Mouse (Mus musculus) erythroid progenitor cell, adult 5-6 weeks (primary cell): ENCODE results near the gene Polr2e. TPM values are rescaled to one million over a fixed set of nuclear protein-coding genes. Genes with fewer than 3 reads are reported as not detected.
"Not testable (repeated sequence)": the region's sequence is repeated elsewhere in the genome, so short reads cannot be mapped to it uniquely, and the experiment has no call there.

Source experiments
- ATAC-seq: replicated peaks from 2 replicates; pipeline ENCODE4 v1.8.0; 2016; ENCODE audit warnings: moderate number of reproducible peaks, mild to moderate bottlenecking, moderate TSS enrichment, inconsistent platforms; ENCODE audit not compliant: poor library complexity, low FRiP score, severe bottlenecking
- total RNA-seq, 2 experiments: library from RNA; stranded (forward) in 1 of 2; stranded (reverse) in 1 of 2; fragments of 150-400 nt in 1 of 2; fragments of 186-747, 209-891 nt in 1 of 2; gene quantifications; 2 replicates each; pipeline versions ENCODE4 v1.2.3 to v1.2.4; 2015 to 2017; ENCODE audit warnings: low replicate concordance in 2 of 2

Gene Polr2e
- total RNA-seq, 2 experiments from 2014 or later = 20.5 to 28.4 TPM

DNA sequence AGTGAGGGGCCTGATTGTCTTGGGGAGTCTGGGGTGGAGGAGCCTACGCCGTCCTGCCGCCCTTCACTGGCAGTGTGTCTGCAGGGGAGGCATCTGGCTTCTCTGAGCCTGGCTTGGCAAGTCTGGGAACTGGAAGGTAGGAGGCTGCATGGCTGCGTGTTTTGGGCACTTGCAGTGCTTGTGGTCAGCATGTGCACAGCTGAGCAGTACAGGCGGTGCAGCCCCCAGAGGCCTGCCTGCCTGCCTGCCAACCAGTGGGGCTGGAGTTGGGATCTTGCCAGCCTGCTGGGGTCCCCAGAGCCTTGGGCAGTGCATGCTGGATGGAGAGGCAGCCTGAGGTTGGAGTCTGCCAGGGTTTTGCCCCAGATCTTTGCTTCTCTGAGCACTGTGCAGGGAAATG lies 23.5 kb upstream of the Polr2e start:
- no peak for ATAC-seq

DNA sequence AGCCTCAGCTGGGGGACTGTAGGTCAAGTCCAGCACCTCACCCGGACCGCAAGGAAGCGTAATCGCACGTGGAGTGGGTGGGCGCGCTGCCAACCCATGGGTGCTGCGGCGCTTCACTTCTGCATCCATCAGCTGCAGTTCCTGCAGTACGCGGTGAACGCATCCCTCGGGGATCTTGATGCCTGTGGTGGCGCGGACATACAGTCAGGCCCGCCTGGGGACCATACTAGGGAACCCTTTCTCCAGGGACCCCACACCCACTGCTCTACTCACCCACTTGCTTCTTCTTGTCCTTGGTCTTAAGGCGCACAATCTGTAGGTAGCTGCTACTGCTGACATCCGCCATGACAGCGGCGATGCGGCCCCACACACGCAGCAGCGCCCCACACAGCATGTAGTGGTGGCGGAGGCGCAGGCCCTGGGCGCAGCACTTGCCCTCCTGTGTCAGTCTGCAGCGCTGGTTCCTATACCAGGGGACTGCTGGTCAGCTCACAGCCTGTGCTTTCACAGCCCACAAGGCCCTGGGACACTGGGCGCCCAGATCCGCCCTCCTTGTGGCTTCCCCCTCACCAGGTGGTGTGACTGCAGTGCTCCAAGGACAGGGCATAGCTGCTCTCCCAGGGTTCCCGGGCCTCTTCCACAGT lies 18.2 kb upstream of the Polr2e start:
- no peak for ATAC-seq

DNA sequence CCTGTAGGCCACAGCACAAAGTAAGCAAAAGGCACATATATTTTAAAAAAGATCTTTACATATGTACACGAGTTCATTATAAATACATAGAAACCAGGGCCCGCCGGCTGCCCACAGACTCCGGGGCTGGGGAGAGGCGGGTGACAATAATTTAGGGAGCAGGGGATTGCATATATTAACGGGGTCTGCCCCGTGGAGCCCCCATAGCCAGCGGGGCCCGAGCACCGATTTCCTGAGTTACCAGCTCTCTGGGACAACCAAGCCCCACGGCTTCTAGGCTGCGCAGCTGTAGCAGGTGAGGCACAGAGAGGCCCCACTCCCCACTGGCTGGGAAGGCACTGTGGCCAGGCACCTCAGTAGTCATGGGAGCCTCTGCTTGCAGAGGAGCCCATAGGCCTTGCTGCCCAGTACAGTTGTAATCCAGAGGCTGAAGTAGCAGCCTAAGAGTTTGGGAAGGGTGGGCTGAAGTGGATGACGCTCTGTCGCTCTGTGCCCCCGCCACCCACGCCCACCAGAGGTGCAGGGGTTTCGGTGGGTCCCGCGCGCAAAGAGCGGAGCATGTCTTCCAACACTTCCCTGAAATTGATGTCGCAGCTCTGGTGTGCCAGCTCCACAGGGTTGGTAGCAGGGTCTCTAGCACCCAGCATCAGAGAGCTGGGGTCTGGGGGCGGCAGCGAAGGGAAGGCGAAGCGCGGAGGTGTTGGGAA lies 17.5 kb upstream of the Polr2e start:
- ATAC-seq = no peak

DNA sequence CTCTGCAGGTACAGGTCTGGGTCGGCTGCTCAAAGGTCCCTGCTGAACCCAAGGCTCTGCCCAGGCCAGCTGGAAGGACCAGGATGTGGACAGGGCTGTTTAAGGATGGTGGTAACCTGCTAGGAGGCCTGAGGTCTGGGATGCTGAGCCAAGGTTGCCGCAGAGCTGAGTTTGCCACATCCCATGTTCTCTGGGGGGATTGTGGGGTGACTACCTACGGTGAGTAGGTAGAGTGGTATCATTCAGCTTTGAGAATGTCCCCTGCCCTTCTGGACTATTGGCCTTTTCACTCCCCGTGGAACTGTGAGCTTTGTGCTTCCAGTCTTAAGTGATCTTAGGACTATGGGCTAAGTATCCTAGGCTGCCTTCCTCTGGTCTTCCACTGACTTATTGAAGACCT lies 16.9 kb upstream of the Polr2e start:
- ATAC-seq = no peak

DNA sequence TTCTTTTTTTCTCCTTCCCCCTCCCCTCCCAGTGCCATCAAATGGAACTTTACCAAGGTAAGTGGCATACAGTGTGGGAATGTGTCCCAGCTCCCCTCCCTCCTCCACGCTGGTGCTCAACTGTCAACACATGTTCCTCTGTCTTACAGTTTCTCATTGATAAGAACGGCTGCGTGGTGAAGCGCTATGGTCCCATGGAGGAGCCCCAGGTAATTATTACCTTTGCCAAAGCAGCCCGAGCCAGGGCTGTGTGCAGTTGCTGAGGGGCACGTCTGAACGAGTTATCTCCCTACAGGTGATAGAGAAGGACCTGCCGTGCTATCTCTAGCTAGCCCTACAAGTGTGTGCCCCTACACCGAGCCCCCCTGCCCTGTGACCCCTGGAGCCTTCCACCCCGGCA lies 16.3 kb upstream of the Polr2e start:
- ATAC-seq = no peak

DNA sequence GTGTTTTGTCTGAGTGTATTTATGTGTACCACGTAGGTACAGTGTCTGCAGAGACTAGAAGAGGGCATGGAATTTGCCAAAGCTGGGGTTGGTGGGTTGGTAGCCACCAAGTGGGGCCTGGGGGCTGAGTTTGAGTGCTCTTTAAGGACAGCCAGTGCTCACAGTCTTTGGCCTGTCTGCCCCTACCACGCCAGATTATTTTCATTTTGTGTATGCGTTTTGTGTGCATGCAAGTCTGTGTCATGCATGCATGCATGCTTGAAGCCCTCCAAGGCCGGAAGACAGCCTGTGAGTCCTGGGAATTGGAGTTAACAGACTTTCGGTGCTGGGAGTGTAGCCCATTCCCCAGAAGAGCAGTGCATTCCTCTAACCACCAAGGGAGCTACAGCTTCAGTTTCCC lies 15.8 kb upstream of the Polr2e start:
- ATAC-seq = no peak

DNA sequence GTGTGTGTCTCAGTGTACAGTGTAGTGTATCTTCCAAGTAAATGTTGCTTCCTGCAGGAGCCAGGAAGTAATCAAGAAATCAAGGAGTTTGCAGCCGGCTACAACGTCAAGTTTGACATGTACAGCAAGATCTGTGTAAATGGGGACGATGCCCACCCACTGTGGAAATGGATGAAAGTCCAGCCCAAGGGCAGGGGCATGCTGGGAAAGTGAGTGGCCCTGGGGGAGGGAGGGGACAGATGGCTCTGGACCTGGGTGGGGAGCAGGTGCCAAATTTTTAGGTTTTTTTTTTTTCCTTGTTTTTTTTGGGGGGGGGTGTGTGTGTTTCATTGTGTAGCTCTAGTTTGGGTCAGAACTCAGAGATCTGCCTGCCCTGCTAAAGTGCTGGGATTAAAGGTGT lies 15.3 kb upstream of the Polr2e start:
- not testable (repeated sequence) for ATAC-seq

DNA sequence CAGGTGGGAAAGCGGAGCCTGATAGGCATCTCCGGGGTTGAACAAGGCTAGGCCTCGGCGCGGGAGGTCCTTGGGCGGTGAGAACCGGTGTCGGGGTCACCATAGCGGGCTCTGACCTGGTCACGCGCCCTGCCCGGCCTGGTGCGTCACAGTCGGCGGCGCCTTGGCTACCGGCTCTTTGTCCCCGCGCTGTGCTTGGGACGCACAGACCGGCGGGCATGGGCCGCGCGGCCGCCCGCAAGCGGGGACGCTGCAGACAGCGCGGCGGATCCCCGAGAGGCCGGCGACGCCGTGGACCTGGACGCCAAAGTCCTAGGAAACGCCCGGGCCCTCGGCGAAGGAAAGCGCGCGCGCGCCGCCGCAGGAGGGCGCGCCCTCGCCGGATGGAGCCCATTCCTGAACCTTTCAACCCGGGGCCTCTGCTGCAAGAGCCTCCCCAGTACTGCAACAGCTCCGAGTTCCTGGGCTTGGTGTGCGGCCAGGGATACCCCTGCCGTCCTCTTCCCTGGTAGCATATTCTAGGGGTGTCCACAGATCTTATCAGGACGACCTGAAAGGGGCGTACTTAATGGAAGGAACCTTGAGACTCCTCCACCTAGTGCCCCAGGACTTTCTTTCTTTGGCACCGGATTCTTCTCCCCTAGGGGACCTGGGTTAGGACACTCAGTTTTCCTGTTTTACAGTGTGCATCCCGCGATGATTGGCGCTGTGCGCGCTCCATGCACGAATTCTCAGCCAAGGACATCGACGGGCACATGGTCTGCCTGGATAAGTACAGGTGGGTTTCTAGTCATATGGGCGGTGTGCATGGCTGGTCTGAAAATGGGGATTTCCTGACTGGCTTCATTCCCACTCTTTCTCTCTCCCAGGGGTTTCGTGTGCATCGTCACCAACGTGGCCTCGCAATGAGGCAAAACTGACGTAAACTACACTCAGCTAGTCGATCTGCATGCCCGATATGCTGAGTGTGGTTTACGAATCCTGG lies 14.5 kb upstream of the Polr2e start:
- ATAC-seq = peak; percentile 55

DNA sequence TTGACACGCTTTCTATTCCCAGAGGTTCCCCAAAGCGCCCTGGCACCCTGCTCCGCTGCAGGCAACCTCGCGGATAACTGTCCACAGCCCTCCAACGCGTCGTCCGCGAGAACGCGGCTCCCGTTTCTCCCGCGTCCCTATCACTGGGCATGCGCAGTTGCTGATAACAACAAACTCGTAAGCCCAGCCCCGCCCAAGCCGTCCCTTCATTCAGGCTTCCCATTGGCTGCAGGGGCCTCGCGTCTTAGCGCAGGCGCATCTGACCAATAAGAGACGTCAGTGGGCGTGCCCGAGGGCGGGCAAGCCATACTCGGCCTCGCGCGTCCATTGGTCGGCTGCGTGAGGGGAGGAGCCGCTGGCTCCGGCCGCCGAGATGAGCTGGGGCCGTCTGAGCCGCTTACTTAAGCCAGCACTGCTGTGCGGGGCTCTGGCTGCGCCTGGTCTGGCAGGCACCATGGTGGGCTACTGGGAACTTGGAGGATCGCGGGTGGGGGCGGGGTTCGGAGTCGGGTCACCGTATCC lies 13.7 kb upstream of the Polr2e start:
- ATAC-seq = peak; percentile 91

DNA sequence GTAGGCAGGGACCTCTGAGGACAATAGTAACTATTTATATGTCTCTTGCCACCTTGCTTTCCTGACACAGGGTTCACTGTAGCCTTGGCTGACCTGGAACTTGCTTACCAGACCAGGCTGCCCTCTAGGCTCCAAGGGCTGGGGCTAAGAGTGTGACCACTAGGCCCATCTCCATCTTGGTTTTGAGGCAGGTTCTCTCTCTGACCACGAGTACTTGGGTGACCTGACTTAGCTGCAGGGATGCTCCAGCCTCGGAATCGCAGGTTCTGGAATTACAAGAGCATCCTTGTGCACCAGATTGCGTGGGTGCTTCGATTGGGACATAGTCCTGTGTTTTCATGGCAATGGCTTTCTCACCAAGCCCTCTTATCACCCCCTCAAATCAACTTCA lies 12.8 kb upstream of the Polr2e start:
- ATAC-seq = no peak

DNA sequence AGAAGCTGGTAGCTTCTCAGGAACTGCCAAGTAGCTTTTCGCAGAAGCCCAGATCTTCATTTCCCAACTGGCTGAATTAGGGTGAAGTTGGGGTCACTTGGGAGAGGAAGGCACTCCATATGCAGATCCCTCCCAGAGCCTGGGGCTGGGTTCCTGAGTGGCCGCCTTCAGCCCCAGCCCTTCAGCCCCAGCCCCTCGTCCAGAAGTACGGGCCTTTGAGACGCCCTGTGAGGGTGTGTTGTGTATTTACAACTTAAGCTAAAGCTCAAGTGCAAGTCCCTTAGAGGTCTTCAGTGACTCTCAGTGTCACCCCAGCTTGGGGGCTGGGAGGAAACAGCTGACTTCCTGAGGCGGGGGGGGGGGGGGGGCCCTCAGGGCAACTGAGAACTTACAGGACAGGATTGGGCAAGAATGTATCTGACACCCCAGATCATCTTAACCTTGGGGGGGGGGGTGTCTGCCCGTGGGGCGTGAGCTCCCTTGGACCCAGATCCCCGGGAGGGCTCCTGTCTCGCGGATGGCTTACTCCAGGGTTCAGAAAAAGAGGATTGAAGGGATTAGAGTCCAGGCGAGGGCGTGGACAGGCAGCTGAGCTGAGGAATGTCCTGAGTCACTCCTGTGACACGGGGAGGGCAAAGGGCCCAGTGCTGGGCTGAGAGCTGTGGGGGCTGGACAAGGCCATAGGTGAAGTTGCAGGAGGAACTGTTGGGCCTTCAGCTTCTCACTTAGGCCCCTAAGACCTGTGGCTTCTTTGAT lies 12.2 kb upstream of the Polr2e start:
- no peak for ATAC-seq

DNA sequence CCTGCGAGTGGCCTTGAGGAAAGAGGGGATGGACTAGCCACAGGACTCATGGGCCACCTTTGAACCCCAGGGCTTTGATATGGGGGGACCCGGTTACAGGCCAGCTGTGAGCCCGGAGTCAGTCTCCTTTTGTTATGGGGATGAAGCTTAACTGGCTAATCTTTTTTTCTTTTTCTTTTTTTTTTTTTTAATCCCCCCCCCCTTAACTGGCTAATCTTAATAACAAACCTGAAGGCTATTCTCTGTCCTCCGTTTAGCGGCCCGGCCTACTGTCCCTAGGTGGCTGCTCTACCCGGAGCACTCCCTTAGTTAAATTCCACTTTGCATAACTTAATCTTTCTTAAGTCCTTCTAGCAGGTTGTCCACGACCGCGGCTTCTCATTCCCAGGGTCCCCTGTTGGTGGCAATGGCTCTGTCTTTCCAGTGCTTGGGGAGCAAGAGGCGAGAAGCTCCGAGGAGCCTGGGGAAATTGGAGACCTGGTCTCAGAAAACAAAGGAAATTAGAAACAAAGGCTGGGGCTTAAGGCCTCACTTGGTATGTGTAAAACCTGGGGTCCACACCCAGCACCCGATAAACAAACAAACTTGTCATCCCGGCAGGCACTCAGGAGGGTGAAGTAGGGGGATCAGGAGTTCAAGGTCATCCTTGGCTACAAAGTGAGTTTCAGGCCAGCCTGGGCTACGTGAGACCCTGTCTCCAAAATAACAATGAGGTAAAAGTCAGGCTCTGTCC lies 11.5 kb upstream of the Polr2e start:
- ATAC-seq = no peak

DNA sequence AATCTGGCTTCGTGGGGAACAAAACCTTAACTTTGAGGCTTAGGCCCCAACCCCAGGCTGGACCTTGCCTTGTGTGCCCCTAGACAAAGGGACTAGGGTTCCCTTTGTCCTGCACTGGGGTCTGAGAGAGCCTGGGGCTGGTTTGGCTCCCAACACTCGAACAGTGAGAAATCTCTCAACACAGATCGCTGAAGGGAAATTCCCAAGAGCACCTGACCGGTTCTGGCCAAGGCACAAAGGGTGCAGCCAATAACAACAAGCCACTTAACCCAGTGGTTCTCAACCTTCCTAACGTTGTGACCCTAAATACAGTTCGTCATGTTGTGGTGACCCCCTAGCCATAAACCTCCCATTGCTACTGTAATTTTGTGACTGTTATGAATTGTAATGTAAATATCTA lies 10.6 kb upstream of the Polr2e start:
- no peak for ATAC-seq

DNA sequence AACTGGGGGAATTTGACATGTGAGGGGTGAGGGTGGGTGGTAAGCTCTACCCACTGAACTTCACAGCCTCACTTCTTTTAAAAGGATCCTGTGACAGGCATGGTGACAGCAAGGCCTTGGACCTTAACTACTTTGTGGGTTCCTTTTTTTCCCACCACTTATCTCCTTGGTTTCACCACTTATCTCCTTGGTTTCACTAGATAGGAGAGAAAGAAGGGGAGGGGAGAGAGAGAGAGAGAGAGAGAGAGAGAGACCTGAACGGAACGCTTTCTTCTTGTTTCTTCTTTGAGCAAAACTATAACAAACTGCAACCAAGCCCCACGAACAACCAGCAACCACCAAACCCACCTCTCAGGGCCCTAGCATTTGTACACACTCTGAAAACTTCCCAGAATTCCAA lies 9.2 kb upstream of the Polr2e start:
- no peak for ATAC-seq

DNA sequence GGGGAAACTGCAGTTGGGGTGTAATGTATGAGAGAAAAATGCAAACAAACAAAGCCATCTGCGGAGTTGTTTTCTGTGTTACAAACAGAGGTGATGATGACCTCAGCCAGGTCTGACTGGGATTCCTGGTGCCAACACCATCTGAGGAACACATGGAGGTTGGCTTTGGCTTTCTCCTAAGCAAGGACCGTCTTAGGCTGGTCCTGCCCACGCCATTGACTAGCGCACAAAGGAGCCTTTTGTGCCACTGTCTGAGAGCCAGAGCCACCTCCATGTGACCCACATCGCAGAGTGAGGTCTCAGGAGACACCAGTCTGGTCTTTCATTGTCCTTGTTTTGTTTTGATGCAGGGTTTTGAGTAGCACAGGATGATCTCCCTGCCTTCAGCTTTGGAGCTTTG lies 8.8 kb upstream of the Polr2e start:
- ATAC-seq = no peak

DNA sequence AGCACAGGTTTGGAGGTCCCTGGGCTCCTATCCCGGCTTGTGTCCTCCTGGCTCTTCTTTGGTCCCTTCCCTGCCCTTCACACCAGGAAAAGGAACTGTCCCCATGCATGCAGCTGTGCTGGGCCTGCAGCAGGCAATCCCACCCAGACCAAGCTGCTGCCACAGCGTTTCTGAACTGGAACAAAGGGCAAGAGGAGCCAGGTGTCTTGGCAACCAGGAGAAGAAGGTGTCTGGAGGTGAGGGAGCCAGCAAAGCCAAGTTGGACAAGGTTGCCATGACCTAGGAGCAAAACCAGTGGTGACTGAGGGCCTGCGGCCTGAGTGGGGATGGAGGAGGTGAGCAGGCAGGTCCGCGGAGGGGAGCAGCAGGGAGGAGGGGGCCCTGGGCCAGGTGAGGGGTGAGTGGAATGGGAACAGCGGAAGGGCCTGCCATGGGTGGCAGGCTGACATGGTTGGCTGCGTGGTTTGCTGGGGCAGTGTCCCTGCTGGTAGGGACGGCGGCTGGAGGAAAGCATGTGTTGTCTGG lies 7.5 kb upstream of the Polr2e start, which contains the start of gene Gpx4:
TSS of gene Gpx4 (plus strand) at position 126 of the 525 bp plus-strand sequence.
- ATAC-seq = no peak

DNA sequence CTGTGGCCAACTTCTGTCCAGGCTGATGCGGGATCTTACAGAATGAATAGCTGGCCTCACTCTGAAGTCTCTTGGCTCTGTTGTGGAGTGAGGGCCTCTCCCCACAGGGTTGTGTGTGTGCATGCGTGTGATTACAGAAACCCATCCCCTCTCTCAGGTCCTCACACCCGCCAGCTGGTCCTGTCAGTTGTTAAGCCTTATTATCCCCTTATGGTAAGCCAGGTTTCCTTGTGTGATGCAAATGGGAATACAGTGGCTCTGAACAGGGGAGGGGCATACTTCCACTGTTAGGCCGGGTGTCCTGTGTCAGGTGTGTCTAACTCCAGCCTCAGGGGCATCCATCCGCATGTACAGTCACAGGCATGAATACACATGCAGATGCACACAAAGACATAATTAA lies 6.2 kb upstream of the Polr2e start:
- ATAC-seq = no peak

DNA sequence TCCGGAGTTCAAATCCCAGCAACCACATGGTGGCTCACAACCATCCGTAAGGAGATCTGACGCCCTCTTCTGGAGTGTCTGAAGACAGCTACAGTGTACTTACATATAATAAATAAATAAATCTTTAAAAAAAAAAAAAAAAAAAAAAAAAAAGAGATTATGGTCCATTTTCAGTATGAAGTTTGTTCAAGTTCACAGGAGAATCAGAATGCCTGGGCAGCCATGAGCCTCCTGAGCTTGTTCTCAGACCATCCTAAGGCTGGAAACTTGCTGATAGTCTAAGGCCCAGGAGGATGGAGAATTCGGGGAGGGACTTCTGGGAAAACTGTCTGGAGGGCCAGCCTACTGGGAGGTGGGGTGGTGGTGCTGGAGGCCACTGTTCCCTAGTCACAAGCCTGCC lies 5.8 kb upstream of the Polr2e start:
- ATAC-seq = not testable (repeated sequence)

DNA sequence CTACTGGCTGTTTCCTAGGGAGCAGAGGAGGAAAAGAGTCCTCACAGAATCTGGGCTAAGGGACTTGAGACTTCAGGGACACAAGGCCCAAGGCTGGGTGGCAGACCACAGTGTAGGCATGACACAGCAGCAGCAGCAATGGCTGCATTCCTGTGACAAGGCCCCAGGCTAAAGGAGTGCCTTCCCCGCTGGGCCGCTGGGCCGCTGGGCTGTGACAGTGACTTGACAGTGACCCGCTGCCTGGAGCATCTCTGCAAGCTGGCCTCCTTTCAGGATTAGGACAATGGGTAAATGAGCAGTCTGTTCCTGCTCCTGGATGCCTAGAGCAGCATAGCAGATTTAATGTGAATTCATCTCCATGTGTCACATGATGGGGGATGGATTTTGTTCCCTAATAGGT lies 4.5 kb upstream of the Polr2e start:
- no peak for ATAC-seq
